Mouse (Mus musculus) layer of hippocampus, adult 9-10 months (tissue): ENCODE data around the gene Gm28710.

ENCODE experiments used
- DNase-seq: peaks from one replicate; pipeline ENCODE4 v3.0.0; 2022; ENCODE audit warnings: low spot score

Gm28710 gene

DNA sequence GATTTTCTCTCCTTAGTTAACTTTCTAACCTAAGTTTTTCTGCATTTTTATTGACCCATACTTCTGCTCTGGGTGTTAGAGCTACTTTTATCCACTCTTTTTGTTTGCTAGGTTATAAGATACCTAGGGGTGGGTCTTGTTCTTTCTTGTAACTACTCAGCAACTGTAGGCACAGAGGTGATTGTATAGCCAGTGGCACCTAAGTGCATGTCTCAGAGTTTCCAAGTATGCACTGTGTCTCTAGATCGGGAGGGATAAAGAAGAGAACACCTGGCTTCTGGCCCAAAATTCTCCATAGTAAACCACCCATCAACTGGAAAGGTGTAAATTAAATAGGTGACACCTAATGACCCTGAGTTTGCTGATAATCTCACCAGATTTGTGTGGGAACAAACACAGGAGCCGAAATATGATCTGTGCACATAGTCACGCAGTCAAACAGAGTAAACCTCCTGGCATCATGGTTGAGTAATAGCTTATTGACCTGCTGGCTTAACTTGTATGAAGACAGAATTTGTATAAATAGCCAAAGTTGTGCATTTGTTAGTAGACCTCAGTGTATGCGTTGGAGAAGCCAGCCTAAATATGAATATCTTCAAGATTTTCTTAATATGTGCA is at the start of gene Gm28710:
Gene Gm28710, plus strand, starts transcription at position 568 of the 618 bp plus-strand sequence.
- no peak for DNase-seq

DNA sequence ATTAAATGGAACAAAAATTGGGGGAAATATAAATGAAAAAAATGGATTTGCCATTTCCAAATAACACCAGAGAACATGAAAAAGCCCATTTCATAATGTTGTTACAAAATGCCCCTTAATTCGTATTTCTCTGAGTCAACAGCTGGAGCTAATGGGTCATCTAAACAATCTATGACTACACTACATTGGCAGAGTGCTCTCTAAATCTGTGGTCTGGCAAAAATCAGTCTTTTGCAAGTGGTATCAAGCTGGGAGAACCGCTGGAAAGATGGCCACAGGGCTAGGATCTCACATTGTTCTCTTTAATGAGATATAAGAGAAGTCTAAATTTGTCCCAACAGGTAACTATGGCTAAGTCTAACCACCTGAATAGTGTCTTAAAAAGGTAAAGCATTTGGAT is 14.4 kb upstream of the Gm28710 start:
- no peak for DNase-seq

DNA sequence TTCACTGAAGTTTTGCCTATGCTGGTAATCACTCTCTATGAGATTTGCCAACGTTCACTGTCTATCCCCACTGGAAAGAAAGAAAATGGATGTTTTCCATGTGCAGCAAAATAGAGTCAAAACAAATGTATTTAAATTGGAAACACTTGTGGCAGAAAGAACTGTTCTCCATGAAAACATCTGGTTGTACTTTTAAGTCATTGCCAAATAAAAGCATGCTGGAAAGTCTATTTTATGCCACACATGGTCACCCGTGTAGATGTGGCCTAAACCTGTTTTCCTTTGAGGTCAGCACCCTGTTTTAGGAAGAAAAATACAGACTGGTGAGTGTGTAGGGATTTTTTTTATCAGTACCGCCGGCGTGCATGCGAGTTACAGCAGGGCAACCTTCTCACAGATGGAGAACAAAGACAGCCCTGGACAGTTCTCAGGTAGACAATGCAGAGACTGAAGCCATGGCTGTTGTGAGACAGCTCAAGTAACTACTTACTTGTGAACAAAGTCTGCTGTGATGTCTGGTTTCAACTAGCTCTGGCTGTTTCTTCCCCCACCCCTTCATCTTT is 12.9 kb upstream of the Gm28710 start:
- no peak for DNase-seq

DNA sequence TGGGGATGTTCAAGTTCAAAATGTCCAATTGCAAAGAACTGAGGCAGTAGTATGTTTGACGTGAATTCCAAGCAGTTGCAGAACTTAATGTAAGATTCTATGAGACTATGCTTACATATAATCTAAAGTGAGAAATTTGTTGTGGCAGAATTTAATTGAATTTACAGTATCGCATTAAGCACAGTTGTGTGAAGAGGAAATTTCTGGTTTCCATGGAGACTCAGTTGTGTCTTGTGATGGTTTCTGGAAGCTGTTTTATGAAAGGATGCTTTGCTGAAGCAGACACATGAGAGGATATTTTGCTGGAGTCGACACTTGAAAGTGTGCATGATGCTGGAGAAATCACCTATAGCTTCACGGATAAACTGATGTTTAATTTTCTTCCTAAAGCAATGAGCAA is 6.0 kb upstream of the Gm28710 start:
- no peak for DNase-seq

DNA sequence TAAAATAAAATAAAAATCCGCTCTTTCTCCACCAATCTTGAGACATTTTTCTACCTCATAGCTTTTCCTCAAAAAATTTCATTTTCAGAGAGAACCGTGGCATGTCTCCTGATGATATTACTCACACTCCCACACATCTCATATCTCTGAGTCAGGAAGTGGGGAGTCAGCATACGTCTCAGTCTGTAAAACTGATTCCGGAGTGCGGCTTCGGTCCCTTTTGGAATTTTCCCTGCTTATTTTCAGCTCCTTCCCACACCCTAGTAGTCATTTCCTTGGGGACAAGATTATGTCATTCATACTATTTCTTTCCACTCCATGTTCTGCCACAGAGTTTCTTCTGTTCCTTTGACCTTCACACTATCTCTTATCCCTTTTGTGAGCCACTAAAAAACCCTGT is 3.4 kb downstream of the Gm28710 start:
- DNase-seq = no peak

DNA sequence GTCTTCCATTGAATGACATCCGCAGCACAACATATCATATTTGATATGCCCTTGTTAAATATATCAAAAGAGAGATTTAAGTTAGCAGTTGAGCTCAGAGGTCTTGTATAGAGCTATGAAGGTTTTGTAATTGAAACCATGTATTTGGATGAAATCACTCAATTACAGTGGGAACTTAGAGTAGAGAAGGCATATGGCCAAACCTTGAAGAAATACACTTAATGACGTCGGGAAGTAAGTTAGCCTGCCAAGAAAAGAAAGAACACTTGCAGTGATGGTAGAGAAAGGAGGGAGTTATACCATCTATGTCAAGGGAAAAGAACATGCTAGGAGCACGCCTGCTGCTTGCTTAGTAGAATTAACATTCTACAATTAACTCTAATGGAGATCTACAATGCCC is 11.1 kb downstream of the Gm28710 start:
- DNase-seq = no peak

DNA sequence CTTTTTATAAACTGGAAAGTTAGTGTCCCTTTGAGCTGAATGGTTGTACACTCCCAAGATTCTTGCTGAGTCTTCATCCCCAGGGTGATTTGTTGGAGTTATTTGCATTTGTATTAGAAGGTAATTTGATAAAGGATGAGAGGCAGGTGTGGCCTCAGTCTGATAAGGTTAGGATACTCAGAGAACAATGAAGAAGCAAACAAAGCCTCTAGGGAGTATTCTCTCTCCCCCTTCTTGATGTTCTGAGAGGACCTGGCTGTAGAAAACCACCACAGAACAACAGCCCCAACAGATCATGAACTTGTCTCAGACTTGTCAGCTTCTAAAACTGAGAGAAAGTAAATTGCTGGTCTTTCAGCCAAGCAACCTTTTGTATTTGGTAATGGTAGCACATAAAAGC is 47.4 kb downstream of the Gm28710 start:
- DNase-seq = no peak

DNA sequence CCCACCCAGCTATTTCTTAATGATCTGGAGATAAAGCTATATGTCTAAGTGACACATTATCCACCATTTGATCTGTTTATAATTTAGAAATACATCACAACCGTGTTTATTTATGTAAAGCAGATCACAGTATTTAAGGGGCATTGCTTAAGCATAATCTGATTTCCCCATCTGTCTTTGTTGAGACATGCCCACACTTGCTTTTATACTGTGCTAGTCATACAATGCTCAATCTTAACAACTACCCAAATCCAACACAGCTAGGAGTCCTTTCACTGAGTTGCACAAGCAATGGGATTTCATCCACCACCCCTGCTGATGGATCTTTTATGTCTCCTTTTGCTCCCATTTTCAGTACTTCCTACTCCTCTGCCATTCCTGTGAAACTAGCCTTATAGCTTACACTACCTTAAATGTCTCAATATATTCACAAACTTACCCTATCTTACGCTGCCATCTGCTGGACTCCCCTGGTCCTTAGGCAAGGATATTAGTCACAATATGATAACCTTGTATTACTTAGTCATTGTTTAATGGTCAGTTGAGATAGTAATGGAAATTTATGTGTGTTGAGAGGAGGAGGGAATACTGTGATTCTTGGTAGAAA is 77.8 kb downstream of the Gm28710 start:
- DNase-seq = peak; percentile 52

DNA sequence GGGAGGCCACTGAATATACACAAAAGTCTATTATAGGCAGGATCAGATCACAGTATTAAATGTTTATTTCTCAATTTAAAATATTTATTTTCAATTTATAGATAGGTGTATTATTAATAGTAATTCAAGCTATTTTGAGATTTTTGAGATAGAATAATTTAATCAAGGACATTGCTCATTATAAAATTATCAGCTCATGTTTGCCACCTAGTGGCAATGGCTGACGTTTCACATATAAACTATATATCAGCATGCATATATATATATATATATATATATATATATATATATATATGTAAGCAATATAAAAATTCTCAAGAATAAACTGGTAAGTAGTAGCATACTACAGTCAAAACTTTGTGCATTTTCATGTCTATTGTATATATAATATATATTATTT is 102.6 kb downstream of the Gm28710 start:
- DNase-seq = peak; percentile 6

DNA sequence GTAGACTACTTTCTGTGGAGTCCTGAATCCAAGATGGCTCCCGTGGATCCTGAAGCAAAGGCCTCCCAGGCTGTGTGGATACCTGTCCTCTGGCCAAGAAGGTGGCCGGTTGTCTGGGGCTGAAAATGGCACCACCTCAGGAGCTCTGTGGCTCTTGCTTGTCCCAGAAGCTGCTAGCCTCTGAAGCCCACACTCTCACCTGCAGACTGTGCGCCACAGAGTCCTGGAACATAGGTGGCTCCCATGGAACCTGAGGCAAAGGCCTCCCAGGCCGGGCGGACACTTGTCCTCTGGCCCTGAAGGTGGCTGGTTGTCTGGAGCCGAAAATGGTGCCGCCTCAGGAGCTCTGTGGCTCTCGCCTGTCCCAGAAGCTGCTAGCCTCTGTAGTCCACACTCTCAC is 128.2 kb downstream of the Gm28710 start:
- no peak for DNase-seq

DNA sequence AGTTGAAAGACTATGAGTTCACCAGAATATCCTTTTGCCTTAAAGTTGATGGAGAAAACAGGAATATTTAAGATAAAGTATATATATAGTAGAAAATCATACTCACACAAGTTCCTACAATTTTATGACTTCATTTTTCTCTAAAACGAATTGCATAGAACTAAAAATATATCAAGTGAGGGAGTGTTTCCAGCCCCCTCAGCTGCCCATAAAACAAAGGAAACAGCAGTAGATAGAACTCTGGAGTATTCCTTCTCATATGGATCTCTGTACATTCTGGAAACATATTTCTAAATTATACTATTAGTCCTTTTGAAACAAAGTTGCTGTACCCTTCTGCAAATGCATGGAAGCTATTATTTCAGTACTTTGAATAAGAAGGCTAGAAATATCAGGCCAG is 130.9 kb downstream of the Gm28710 start:
- DNase-seq = no peak
